Mouse (Mus musculus) spleen, adult 2 months (tissue): ENCODE data around the gene Arhgef26. TPM values are rescaled to one million over a fixed set of nuclear protein-coding genes. Genes with fewer than 3 reads are reported as not detected.
A peak's percentile ranks its signal among the peaks of the same experiment; 100 is the strongest.

Experiments
- DNase-seq, 2 experiments: peaks; one replicate each; pipeline versions ENCODE4 v3.0.0 to v3.0.0-alpha.2; 2012 to 2021; ENCODE audit warnings: low spot score in 2 of 2, low read depth in 1 of 2
- H3K27ac ChIP-seq: fragments of 200-500 bp; 2 replicates; pipeline ENCODE4 v1.5.1; 2012; ENCODE audit warnings: low read length, inconsistent platforms; ENCODE audit not compliant: insufficient read depth
- H3K27me3 ChIP-seq: fragments of 200-500 bp; 2 replicates; pipeline ENCODE4 v1.6.1; 2012; ENCODE audit warnings: mild to moderate bottlenecking, moderate library complexity, low read length, inconsistent platforms; ENCODE audit not compliant: control insufficient read depth, insufficient read depth
- H3K36me3 ChIP-seq: fragments of 200-500 bp; 2 replicates; pipeline ENCODE4 v1.6.1; 2012; ENCODE audit warnings: mild to moderate bottlenecking, low read length, inconsistent platforms; ENCODE audit not compliant: control insufficient read depth, insufficient read depth
- H3K4me1 ChIP-seq: fragments of 200-500 bp; 2 replicates; pipeline ENCODE4 v1.6.1; 2011; ENCODE audit warnings: inconsistent platforms; ENCODE audit not compliant: control insufficient read depth, insufficient read depth, insufficient read length
- H3K4me3 ChIP-seq: fragments of 200-500 bp; 2 replicates; pipeline ENCODE4 v1.5.1; 2011; ENCODE audit warnings: mild to moderate bottlenecking, inconsistent platforms; ENCODE audit not compliant: insufficient read depth, insufficient read length; ENCODE audit errors: extremely low read depth
- CTCF ChIP-seq: fragments of 200-500 bp; IDR thresholded peaks from 2 replicates; pipeline ENCODE4 v1.5.1; 2011; ENCODE audit warnings: mild to moderate bottlenecking, inconsistent platforms; ENCODE audit not compliant: insufficient read depth, insufficient read length, insufficient replicate concordance; ENCODE audit errors: extremely low read depth
- POLR2A ChIP-seq: fragments of 200-500 bp; IDR thresholded peaks from 2 replicates; pipeline ENCODE4 v1.6.1; 2011; ENCODE audit warnings: low read depth, low read length, inconsistent platforms
- WGBS: fragments of 180-500 bp; shearing (Covaris S2); methylation state at CpG from one replicate; pipeline ENCODE4 v1.1.7; 2018; 5-methylcytosine and 5-hydroxymethylcytosine counted together
- polyA plus RNA-seq: library from polyadenylated mRNA; depleted of rRNA; stranded (reverse); fragments of >200 nt; gene quantifications from 2 replicates; pipeline ENCODE4 v1.2.3, GENCODE M21; 2012; rRNA removed

Gene Arhgef26
- 0.33 and 0.42 TPM in 2 replicates for polyA plus RNA-seq

DNA sequence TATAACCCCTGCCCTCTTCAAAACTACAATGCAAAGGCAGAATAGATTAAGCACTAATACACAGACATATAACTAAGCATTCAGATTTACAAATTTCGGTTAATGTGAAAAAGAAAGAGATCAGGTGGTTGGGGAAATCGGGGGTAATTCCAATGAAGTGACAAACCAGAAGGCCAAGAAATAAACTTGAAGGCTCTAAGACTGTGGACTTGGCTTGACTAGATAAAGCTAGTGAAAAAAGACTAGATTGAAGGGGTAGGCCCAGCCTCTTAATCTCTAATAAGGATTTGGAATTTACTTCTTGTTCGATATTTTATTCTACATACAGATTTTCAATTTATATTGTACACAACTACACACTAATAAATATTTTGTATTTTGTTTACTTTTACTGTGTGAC lies at the start of gene Arhgef26:
Arhgef26 (plus strand) TSS at position 301 of the 400 bp plus-strand sequence.
- Histone ChIP-seq H3K36me3 (no peaks in the 10 kb centered on the region), H3K27ac (no peak within 1 kb of the TSS), H3K4me3 (peak within 1 kb of the TSS; percentile 52; the same call in 1 of the 2 replicates), H3K27me3 (peaks cover 16% of the 10 kb centered on the region), H3K4me1 (peaks cover 2% of the 10 kb centered on the region; the same call in 1 of the 2 replicates)
- no peak for DNase-seq
- TF ChIP-seq POLR2A: no peak
- TF ChIP-seq CTCF: no peak
- WGBS: 82% methylated on average over 3 of the region's 3 CpGs

DNA sequence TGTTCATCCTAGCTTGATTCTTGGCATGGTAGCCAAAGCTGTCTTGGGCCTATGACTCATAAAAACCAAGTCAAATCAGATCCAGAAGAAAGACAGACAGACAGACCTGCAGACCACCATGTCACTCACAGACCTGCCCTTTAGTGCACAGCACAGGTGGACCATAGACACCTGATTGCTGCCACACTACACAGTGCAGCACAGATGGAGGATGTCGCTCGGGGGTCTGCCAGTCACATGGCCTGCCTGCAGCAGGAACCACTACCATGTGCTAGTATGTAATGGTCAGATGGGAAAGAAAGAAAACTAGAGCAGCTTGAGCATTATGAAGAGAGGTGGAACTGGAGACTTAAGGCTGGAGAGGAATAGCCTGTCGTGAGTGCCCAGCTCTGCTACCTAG lies 27.7 kb upstream of the Arhgef26 start:
- Histone ChIP-seq H3K4me1 (no peaks in the 10 kb centered on the region), H3K27me3 (no peaks in the 10 kb centered on the region), H3K36me3 (no peaks in the 10 kb centered on the region), H3K27ac (no peak overlapping the region), H3K4me3 (no peak overlapping the region)
- no peak for DNase-seq
- TF ChIP-seq POLR2A (no peak), CTCF (no peak)
- WGBS: 90% methylated on average over 3 of the region's 3 CpGs

DNA sequence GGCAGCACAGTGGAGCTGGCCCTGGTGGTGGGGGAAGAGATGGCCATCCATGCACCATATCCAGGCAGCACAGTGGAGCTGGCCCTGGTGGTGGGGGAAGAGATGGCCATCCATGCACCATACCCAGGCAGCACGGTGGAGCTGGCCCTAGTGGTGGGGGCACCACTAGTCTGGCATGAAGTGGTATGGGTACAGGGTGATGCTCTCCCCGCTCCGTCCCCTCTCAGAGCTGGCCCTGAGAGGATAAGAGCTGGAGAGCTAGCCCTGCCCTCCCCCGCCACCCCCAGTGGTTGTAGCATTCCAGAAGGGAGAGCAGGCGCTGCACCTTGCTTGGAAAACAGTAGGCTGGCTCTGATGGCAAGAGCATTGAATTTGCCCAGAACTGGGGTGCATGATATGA lies 26.9 kb upstream of the Arhgef26 start:
- Histone ChIP-seq H3K4me1 (no peaks in the 10 kb centered on the region), H3K27ac (no peak overlapping the region), H3K4me3 (no peak overlapping the region), H3K36me3 (no peaks in the 10 kb centered on the region), H3K27me3 (no peaks in the 10 kb centered on the region)
- DNase-seq: no peak
- WGBS: 91% methylated on average over 5 of the region's 5 CpGs
- TF ChIP-seq CTCF: no peak
- no peak for TF ChIP-seq POLR2A

DNA sequence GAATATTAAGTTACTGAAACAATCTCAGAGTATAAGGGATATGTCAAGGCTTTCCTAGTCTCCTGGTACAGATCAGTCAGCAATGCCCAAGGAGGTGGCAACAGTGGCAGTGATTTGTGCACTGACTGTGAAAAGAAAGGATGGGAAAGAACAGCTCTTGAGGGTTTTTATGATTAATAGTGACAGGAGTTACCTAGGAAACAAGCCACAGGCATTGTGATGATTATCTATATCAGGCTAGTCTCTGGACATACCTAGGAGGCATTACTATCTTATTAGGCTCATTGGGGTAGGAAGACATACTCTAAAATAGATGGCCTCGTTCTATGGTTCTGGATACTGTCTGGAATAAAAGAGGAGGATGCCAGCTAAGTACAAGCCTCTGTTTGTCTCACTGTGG lies 13.4 kb upstream of the Arhgef26 start:
- Histone ChIP-seq H3K36me3 (no peaks in the 10 kb centered on the region), H3K27ac (no peak overlapping the region), H3K4me3 (no peak overlapping the region), H3K4me1 (no peaks in the 10 kb centered on the region), H3K27me3 (no peaks in the 10 kb centered on the region)
- no peak for DNase-seq
- 60% methylated on average over 1 of the region's 1 CpGs for WGBS
- TF ChIP-seq POLR2A: no peak
- TF ChIP-seq CTCF: no peak

DNA sequence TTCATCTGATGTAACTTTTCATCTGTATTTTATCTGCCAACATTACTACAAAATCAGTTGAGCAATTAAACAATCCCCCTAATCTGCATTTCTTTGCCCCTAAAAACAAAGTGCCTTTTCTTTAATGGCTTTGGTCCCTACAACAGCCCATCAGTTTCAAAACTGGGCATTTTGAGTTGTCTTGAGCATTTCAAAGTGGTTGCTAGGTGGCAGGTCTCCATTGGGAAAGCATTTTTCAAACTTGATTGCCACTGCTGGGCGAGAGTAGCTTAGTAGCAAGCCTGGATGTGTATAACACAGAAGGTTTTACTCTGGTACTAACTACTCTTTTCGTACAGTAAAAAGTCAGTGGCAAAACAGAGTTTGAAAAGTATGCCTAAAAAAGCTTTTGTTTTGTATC lies 10.2 kb upstream of the Arhgef26 start:
- 69% methylated on average over 2 of the region's 2 CpGs for WGBS
- H3K4me3 ChIP-seq: no peak overlapping the region
- H3K27ac ChIP-seq: no peak overlapping the region
- TF ChIP-seq CTCF: no peak
- no peak for TF ChIP-seq POLR2A
- H3K4me1 ChIP-seq: no peaks in the 10 kb centered on the region
- DNase-seq: no peak
- H3K36me3 ChIP-seq: no peaks in the 10 kb centered on the region
- no peaks in the 10 kb centered on the region for H3K27me3 ChIP-seq

DNA sequence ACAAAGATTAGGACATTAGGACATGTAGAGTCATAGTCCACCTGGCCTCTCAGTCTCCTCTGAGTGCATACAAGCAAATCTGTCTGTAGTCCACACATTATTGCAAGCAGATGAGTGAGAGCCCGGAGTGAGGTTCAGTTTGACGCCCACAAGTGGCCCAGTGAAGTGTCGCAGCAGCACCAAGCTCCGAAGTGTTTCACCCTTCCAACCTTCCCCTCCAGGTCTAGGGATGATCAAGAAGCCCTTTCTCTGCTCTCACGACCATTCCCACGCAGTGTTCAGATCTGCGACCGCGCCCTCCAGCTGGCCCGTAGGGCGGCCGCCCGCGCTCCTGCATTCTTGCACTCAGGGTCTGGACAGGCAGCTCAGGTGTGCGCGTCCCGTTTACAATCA lies 313 bp downstream of the Arhgef26 start:
- peaks cover 16% of the 10 kb centered on the region for H3K27me3 ChIP-seq
- H3K4me1 ChIP-seq: peaks cover 2% of the 10 kb centered on the region; the same call in 1 of the 2 replicates
- TF ChIP-seq POLR2A (no peak), CTCF (no peak)
- H3K4me3 ChIP-seq: peak overlapping the region; percentile 23; the same call in 1 of the 2 replicates
- H3K36me3 ChIP-seq: no peaks in the 10 kb centered on the region
- no peak for DNase-seq
- 5% methylated on average over 17 of the region's 17 CpGs for WGBS
- no peak overlapping the region for H3K27ac ChIP-seq

DNA sequence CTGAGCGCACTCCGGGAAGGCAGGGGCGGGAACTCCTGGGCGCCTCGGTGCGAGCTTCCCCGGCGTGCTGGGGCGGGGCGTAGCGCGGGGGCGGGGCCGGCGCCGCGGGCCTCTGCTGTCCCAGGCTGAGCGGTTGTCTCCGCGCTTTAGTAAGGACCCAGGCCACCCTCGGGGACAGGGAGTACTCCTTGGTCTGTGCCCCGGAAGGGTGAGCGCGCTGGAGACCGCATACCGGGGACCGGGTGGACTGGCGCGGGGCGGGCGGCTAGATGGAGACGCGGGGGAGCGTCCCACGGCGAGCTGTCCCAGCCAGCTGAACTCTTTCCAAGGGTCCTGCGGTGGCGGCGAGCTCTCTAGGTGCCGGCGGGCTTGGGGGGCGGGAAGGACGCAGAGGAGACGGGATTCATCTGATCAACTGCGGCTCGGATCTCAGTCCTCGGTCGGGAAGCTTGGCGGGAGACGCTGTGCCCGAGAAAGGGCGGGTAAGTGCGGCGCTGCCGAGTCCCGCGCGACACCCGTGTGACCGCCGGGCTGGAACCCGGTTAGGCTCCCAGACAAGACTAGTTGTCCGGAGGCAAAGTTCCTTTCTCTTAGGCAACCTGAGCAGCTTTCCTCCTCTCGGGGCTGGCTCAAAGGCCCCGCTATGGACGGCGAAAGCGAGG lies 841 bp downstream of the Arhgef26 start:
- no peak for TF ChIP-seq POLR2A
- no peak for TF ChIP-seq CTCF
- Histone ChIP-seq H3K27ac (no peak overlapping the region), H3K4me1 (peaks cover 2% of the 10 kb centered on the region; the same call in 1 of the 2 replicates), H3K27me3 (peaks cover 16% of the 10 kb centered on the region), H3K4me3 (peak overlapping the region; percentile 52; the same call in 1 of the 2 replicates), H3K36me3 (no peaks in the 10 kb centered on the region)
- 2% methylated on average over 65 of the region's 68 CpGs for WGBS
- no peak for DNase-seq
